Mouse (Mus musculus) forebrain, embryonic 13.5 days (tissue): ENCODE data around the gene Rnf169. TPM values are rescaled to one million over a fixed set of nuclear protein-coding genes. Genes with fewer than 3 reads are reported as not detected.

Experiments used
- ATAC-seq: fragments of 200-750 bp; cut with Nextera tagmentation; 2 replicates; pipeline ENCODE4 v1.8.0; 2017
- H3K27ac ChIP-seq: fragments of 300-500 bp; sonication (generic); 2 replicates; pipeline ENCODE4 v1.5.1; 2015; ENCODE audit warnings: inconsistent platforms, mild to moderate bottlenecking, moderate library complexity
- H3K27me3 ChIP-seq: fragments of 300-500 bp; sonication (generic); 2 replicates; pipeline ENCODE4 v1.6.1; 2015; ENCODE audit warnings: mild to moderate bottlenecking, inconsistent platforms
- H3K36me3 ChIP-seq: fragments of 300-500 bp; sonication (generic); 2 replicates; pipeline ENCODE4 v1.6.1; 2015; ENCODE audit warnings: mild to moderate bottlenecking, inconsistent platforms; ENCODE audit not compliant: poor library complexity, severe bottlenecking
- H3K4me1 ChIP-seq: fragments of 300-500 bp; sonication (generic); 2 replicates; pipeline ENCODE4 v1.6.1; 2015; ENCODE audit warnings: inconsistent platforms
- H3K4me2 ChIP-seq: fragments of 300-500 bp; sonication (generic); 2 replicates; pipeline ENCODE4 v1.6.1; 2015; ENCODE audit warnings: inconsistent platforms, mild to moderate bottlenecking, moderate library complexity
- H3K4me3 ChIP-seq: fragments of 300-500 bp; sonication (generic); 2 replicates; pipeline ENCODE4 v1.5.1; 2015; ENCODE audit warnings: mild to moderate bottlenecking, inconsistent platforms
- H3K9ac ChIP-seq: fragments of 300-500 bp; sonication (generic); 2 replicates; pipeline ENCODE4 v1.6.1; 2015; ENCODE audit warnings: mild to moderate bottlenecking, inconsistent platforms
- H3K9me3 ChIP-seq: fragments of 300-500 bp; sonication (generic); replicated peaks from 2 replicates; pipeline ENCODE4 v1.6.1; 2016; ENCODE audit warnings: inconsistent platforms
- WGBS: fragments of 180-500 bp; shearing (Covaris S2); methylation state at CpG from one replicate; pipeline ENCODE4 v1.1.7; 2015; 5-methylcytosine and 5-hydroxymethylcytosine counted together
- polyA plus RNA-seq: library from polyadenylated mRNA; unstranded; fragments of >200 nt; fragmentation: Nextera tagmentation; extraction: Ambion mirVana; gene quantifications from 2 replicates; pipeline ENCODE4 v1.2.1, GENCODE M21; 2015

The Rnf169 gene
- polyA plus RNA-seq, 1 experiment from 2014 or later = 3.8 TPM

GRCm38 (mm10) chr7:99876345-99876744 is 103.9 kb downstream of the Rnf169 start:
- no peak overlapping the region for H3K4me2 ChIP-seq
- no peaks in the 10 kb centered on the region for H3K9me3 ChIP-seq
- 2% methylated on average over 3 of the region's 3 CpGs for WGBS
- no peak overlapping the region for H3K27ac ChIP-seq
- H3K4me1 ChIP-seq = no peaks in the 10 kb centered on the region
- ATAC-seq = peak; percentile 69
- no peaks in the 10 kb centered on the region for H3K27me3 ChIP-seq
- no peak overlapping the region for H3K9ac ChIP-seq
- no peak overlapping the region for H3K4me3 ChIP-seq
- H3K36me3 ChIP-seq = no peaks in the 10 kb centered on the region

GRCm38 (mm10) chr7:99875891-99876290 is 104.4 kb downstream of the Rnf169 start:
- H3K4me2 ChIP-seq = no peak overlapping the region
- ATAC-seq = no peak
- WGBS = 50% methylated on average over 5 of the region's 5 CpGs

DNA sequence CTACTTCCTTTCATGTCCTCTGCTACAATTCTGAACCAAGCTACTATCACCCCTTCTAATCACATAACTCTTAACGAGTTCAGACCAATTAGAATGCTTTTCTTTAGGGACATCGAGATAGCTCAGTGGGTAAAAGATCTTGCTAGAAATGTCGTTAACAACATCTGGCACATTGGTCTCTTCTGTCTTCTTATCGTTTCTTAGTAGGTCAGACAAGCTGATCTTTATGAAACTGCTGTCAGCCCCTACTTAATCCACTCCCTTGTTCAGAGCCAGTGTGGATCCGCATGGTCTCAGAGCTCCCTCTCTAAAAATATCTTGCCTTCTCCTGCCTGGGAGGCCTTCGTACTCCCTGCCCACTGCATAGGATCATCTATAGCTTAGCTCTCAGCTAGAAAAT is 106.3 kb downstream of the Rnf169 start:
- no peaks in the 10 kb centered on the region for H3K9me3 ChIP-seq
- no peak overlapping the region for H3K4me3 ChIP-seq
- WGBS = 50% methylated on average over 6 of the region's 6 CpGs
- no peak for ATAC-seq
- no peaks in the 10 kb centered on the region for H3K27me3 ChIP-seq
- H3K36me3 ChIP-seq = no peaks in the 10 kb centered on the region
- H3K27ac ChIP-seq = no peak overlapping the region
- no peaks in the 10 kb centered on the region for H3K4me1 ChIP-seq
- no peak overlapping the region for H3K9ac ChIP-seq
- no peak overlapping the region for H3K4me2 ChIP-seq

More at GRCm38 (mm10) chr7:99875891-99876290, 104.4 kb downstream of the Rnf169 start:
- no peak overlapping the region for H3K9ac ChIP-seq
- no peaks in the 10 kb centered on the region for H3K27me3 ChIP-seq
- H3K27ac ChIP-seq = no peak overlapping the region
- no peaks in the 10 kb centered on the region for H3K36me3 ChIP-seq
- no peaks in the 10 kb centered on the region for H3K9me3 ChIP-seq
- H3K4me3 ChIP-seq = no peak overlapping the region
- no peaks in the 10 kb centered on the region for H3K4me1 ChIP-seq

Other genes with a start within 250 kb of the Rnf169 start
- gene Olfr521, start 216.9 kb downstream of the Rnf169 start, polyA plus RNA-seq = not detected in 2 replicates
- gene Neu3, start 152.0 kb downstream of the Rnf169 start, polyA plus RNA-seq = 1.1 and 1.2 TPM in 2 replicates
- gene Xrra1, start 121.3 kb downstream of the Rnf169 start, polyA plus RNA-seq = 0.46 and 0.53 TPM in 2 replicates
- 334 and 336 TPM in 2 replicates for gene Spcs2, start 117.0 kb downstream of the Rnf169 start, polyA plus RNA-seq
- gene Chrdl2, start 25.7 kb upstream of the Rnf169 start, polyA plus RNA-seq = not detected in 2 replicates
- 71.4 and 78.4 TPM in 2 replicates for gene Pold3, start 141.1 kb upstream of the Rnf169 start, polyA plus RNA-seq
- 16.3 and 17.1 TPM in 2 replicates for gene Lipt2, start 178.8 kb upstream of the Rnf169 start, polyA plus RNA-seq
- gene Kcne3, start 196.1 kb upstream of the Rnf169 start, polyA plus RNA-seq = 1.4 and 2.0 TPM in 2 replicates
- 9.5 and 10.3 TPM in 2 replicates for gene Pgm2l1, start 246.9 kb upstream of the Rnf169 start, polyA plus RNA-seq